Mouse (Mus musculus) lung, embryonic 14.5 days (tissue): ENCODE measurements at regions not wholly inside any gene's neighbourhood (a gene's known extent, or its start where the extent isn't known, plus 50 kb on each side); places are given as distances from the start of the nearest gene placed in this dataset.
"Not testable (repeated sequence)": the region's sequence is repeated elsewhere in the genome, so short reads cannot be mapped to it uniquely, and the experiment has no call there.

Experiments used
- ATAC-seq: fragments of 200-750 bp; cut with Nextera tagmentation; 2 replicates; pipeline ENCODE4 v1.8.0; 2017; ENCODE audit warnings: mild to moderate bottlenecking, moderate TSS enrichment, moderate library complexity; ENCODE audit not compliant: insufficient read depth
- DNase-seq: peaks from one replicate; pipeline ENCODE4 v3.0.0-alpha.2; 2015
- H3K27ac ChIP-seq: fragments of 300-500 bp; sonication (generic); 2 replicates; pipeline ENCODE4 v1.5.1; 2014; ENCODE audit warnings: low read depth, mild to moderate bottlenecking, moderate library complexity
- H3K27me3 ChIP-seq: fragments of 300-500 bp; sonication (generic); 2 replicates; pipeline ENCODE4 v1.6.1; 2014; ENCODE audit warnings: low read length, control low read depth; ENCODE audit not compliant: insufficient read depth
- H3K36me3 ChIP-seq: fragments of 300-500 bp; sonication (generic); 2 replicates; pipeline ENCODE4 v1.6.1; 2014; ENCODE audit warnings: control low read depth; ENCODE audit not compliant: insufficient read depth
- H3K4me1 ChIP-seq: fragments of 300-500 bp; sonication (generic); 2 replicates; pipeline ENCODE4 v1.6.1; 2014; ENCODE audit warnings: antibody characterized with exemption, control low read depth; ENCODE audit not compliant: insufficient read depth
- H3K4me2 ChIP-seq: fragments of 300-500 bp; sonication (generic); 2 replicates; pipeline ENCODE4 v1.6.1; 2014; ENCODE audit warnings: mild to moderate bottlenecking
- H3K4me3 ChIP-seq: fragments of 300-500 bp; sonication (generic); 2 replicates; pipeline ENCODE4 v1.5.1; 2014; ENCODE audit warnings: low read depth, low read length
- H3K9ac ChIP-seq: fragments of 300-500 bp; sonication (generic); 2 replicates; pipeline ENCODE4 v1.6.1; 2014
- H3K9me3 ChIP-seq: fragments of 300-500 bp; sonication (generic); 2 replicates; pipeline ENCODE4 v1.6.1; 2016; ENCODE audit warnings: low read depth, low read length, control low read depth
- CTCF ChIP-seq: IDR thresholded peaks from 2 replicates; pipeline ENCODE4 v1.5.1; 2016; ENCODE audit warnings: antibody characterized with exemption, low read depth
- WGBS: fragments of 180-500 bp; shearing (Covaris S2); extraction: QIAGEN DNeasy Blood & Tissue Kit; methylation state at CpG from one replicate; pipeline ENCODE4 v1.1.7; 2014; 5-methylcytosine and 5-hydroxymethylcytosine counted together

GRCm38 (mm10) chr2:17081266-17081665 lies 650.0 kb downstream of the Nebl start:
- no peak overlapping the region for H3K27ac ChIP-seq
- H3K4me2 ChIP-seq: no peak overlapping the region
- H3K9me3 ChIP-seq: no peaks in the 10 kb centered on the region
- H3K36me3 ChIP-seq: no peaks in the 10 kb centered on the region
- 93% methylated on average over 2 of the region's 2 CpGs for WGBS
- H3K27me3 ChIP-seq: no peaks in the 10 kb centered on the region
- no peak for TF ChIP-seq CTCF
- no peaks in the 10 kb centered on the region for H3K4me1 ChIP-seq
- no peak overlapping the region for H3K4me3 ChIP-seq
- H3K9ac ChIP-seq: no peak overlapping the region
- DNase-seq: no peak
- no peak for ATAC-seq

GRCm38 (mm10) chr2:17065149-17066145 lies 665.8 kb downstream of the Nebl start:
- not testable (repeated sequence) for H3K27me3 ChIP-seq, H3K4me1 ChIP-seq, H3K9ac ChIP-seq, DNase-seq, H3K4me3 ChIP-seq, H3K4me2 ChIP-seq, ATAC-seq, H3K36me3 ChIP-seq, H3K27ac ChIP-seq
- peaks cover 11% of the 10 kb centered on the region; the same call in 1 of the 2 replicates for H3K9me3 ChIP-seq
- 82% methylated on average over 26 of the region's 26 CpGs for WGBS
